Mouse (Mus musculus) heart, postnatal 0 days (tissue): ENCODE results near the gene Usp2. TPM values are rescaled to one million over a fixed set of nuclear protein-coding genes. Genes with fewer than 3 reads are reported as not detected.

ENCODE experiments used
- ATAC-seq: fragments of 200-750 bp; cut with Nextera tagmentation; 2 replicates; pipeline ENCODE4 v1.8.0; 2017; ENCODE audit warnings: low read depth, moderate number of reproducible peaks, moderate library complexity; ENCODE audit not compliant: insufficient read depth
- DNase-seq: peaks from one replicate; pipeline ENCODE4 v3.0.0-alpha.2; 2016; ENCODE audit warnings: low spot score
- H3K27ac ChIP-seq: fragments of 300-500 bp; sonication (generic); 2 replicates; pipeline ENCODE4 v1.5.1; 2014; ENCODE audit warnings: low read depth, mild to moderate bottlenecking
- H3K27me3 ChIP-seq: fragments of 300-500 bp; sonication (generic); 2 replicates; pipeline ENCODE4 v1.6.1; 2014; ENCODE audit warnings: low read length, mixed read lengths; ENCODE audit not compliant: control insufficient read depth, insufficient read depth
- H3K36me3 ChIP-seq: fragments of 300-500 bp; sonication (generic); replicated peaks from 2 replicates; pipeline ENCODE4 v1.6.1; 2014; ENCODE audit warnings: low read length, mixed read lengths; ENCODE audit not compliant: control insufficient read depth, insufficient read depth
- H3K4me1 ChIP-seq: fragments of 300-500 bp; sonication (generic); 2 replicates; pipeline ENCODE4 v1.6.1; 2014; ENCODE audit warnings: antibody characterized with exemption; ENCODE audit not compliant: control insufficient read depth, insufficient read depth
- H3K4me2 ChIP-seq: fragments of 300-500 bp; sonication (generic); 2 replicates; pipeline ENCODE4 v1.6.1; 2014; ENCODE audit warnings: low read depth, mild to moderate bottlenecking, low read length, moderate library complexity
- H3K4me3 ChIP-seq: fragments of 300-500 bp; sonication (generic); 2 replicates; pipeline ENCODE4 v1.5.1; 2014; ENCODE audit warnings: low read depth, low read length
- H3K9ac ChIP-seq: fragments of 300-500 bp; sonication (generic); replicated peaks from 2 replicates; pipeline ENCODE4 v1.6.1; 2014; ENCODE audit warnings: low read depth, low read length, mixed read lengths
- H3K9me3 ChIP-seq: fragments of 300-500 bp; sonication (generic); replicated peaks from 2 replicates; pipeline ENCODE4 v1.6.1; 2016; ENCODE audit warnings: low read length; ENCODE audit not compliant: control insufficient read depth
- CTCF ChIP-seq: IDR thresholded peaks from 2 replicates; pipeline ENCODE4 v1.5.1; 2016; ENCODE audit warnings: antibody characterized with exemption, control low read depth, low read depth
- EP300 ChIP-seq: IDR thresholded peaks from 2 replicates; pipeline ENCODE4 v1.6.1; 2016; ENCODE audit warnings: antibody characterized with exemption, low read depth
- WGBS: fragments of 180-500 bp; shearing (Covaris S2); extraction: QIAGEN DNeasy Blood & Tissue Kit; methylation state at CpG from one replicate; pipeline ENCODE4 v1.1.7; 2014; 5-methylcytosine and 5-hydroxymethylcytosine counted together
- polyA plus RNA-seq: library from polyadenylated mRNA; unstranded; fragments of >200 nt; fragmentation: Nextera tagmentation; extraction: Ambion mirVana; gene quantifications from 2 replicates; pipeline ENCODE4 v1.2.1, GENCODE M21; 2015
- total RNA-seq: library from RNA; depleted of rRNA; stranded (reverse); fragments of >200 nt; gene quantifications from 2 replicates; pipeline ENCODE4 v1.2.3, GENCODE M21; 2014; ENCODE audit warnings: low replicate concordance

The Usp2 gene
- total and polyA plus RNA-seq, 2 experiments from 2014 or later: 48.6 to 121 TPM

- DNase-seq (no peak), ATAC-seq (no peak)
- 84% methylated on average over 7 of the region's 7 CpGs for WGBS
Measured at GRCm38 (mm10) chr9:44104881-44105280, 38.1 kb downstream of the Usp2 start.

GRCm38 (mm10) chr9:44105781-44106180 is 39.0 kb downstream of the Usp2 start:
- no peak for ATAC-seq

More at GRCm38 (mm10) chr9:44104881-44105280, 38.1 kb downstream of the Usp2 start:
- Histone ChIP-seq H3K4me3 (no peak overlapping the region), H3K4me1 (peaks cover 25% of the 10 kb centered on the region), H3K4me2 (no peak overlapping the region), H3K27ac (no peak overlapping the region), H3K36me3 (no peaks in the 10 kb centered on the region; the same call in 1 of the 2 replicates), H3K27me3 (no peaks in the 10 kb centered on the region), H3K9me3 (no peaks in the 10 kb centered on the region), H3K9ac (no peak overlapping the region)
- TF ChIP-seq EP300: no peak
- TF ChIP-seq CTCF: no peak

GRCm38 (mm10) chr9:44106182-44106581 is 39.4 kb downstream of the Usp2 start:
- peaks cover 32% of the 10 kb centered on the region for H3K4me1 ChIP-seq
- no peak for DNase-seq

More at GRCm38 (mm10) chr9:44105781-44106180, 39.0 kb downstream of the Usp2 start:
- no peak for TF ChIP-seq CTCF
- TF ChIP-seq EP300: no peak
- Histone ChIP-seq H3K4me2 (no peak overlapping the region), H3K4me3 (no peak overlapping the region), H3K9me3 (no peaks in the 10 kb centered on the region), H3K36me3 (no peaks in the 10 kb centered on the region; the same call in 1 of the 2 replicates), H3K27me3 (no peaks in the 10 kb centered on the region), H3K4me1 (peaks cover 32% of the 10 kb centered on the region), H3K9ac (no peak overlapping the region), H3K27ac (no peak overlapping the region)
- DNase-seq: no peak
- WGBS: 76% methylated on average over 10 of the region's 10 CpGs

GRCm38 (mm10) chr9:44106596-44106995 is 39.8 kb downstream of the Usp2 start:
- no peak for DNase-seq
- TF ChIP-seq EP300 (no peak), CTCF (no peak)
- Histone ChIP-seq H3K27ac (peak overlapping the region; percentile 68), H3K36me3 (no peaks in the 10 kb centered on the region; the same call in 1 of the 2 replicates), H3K27me3 (no peaks in the 10 kb centered on the region), H3K9ac (no peak overlapping the region), H3K4me1 (peaks cover 32% of the 10 kb centered on the region), H3K4me3 (no peak overlapping the region), H3K9me3 (no peaks in the 10 kb centered on the region), H3K4me2 (0 out of 2 replicates have a peak overlapping the region, but pooled peaks have one; percentile 40)
- no peak for ATAC-seq
- WGBS: 70% methylated on average over 4 of the region's 4 CpGs

More at GRCm38 (mm10) chr9:44106182-44106581, 39.4 kb downstream of the Usp2 start:
- TF ChIP-seq CTCF (no peak), EP300 (no peak)
- no peak overlapping the region for H3K9ac ChIP-seq
- WGBS: 92% methylated on average over 7 of the region's 7 CpGs
- H3K27ac ChIP-seq: peak overlapping the region; percentile 68
- no peaks in the 10 kb centered on the region for H3K9me3 ChIP-seq
- H3K27me3 ChIP-seq: no peaks in the 10 kb centered on the region
- no peak overlapping the region for H3K4me3 ChIP-seq
- ATAC-seq: no peak
- H3K4me2 ChIP-seq: no peak overlapping the region
- no peaks in the 10 kb centered on the region; the same call in 1 of the 2 replicates for H3K36me3 ChIP-seq

GRCm38 (mm10) chr9:44107110-44107509 is 40.3 kb downstream of the Usp2 start, which contains the start of gene C1qtnf5:
Gene C1qtnf5, plus strand, starts transcription at chr9:44107245.
- no peak for TF ChIP-seq EP300
- TF ChIP-seq CTCF: peak; percentile 16; the same call in 1 of the 2 replicates
- no peaks in the 10 kb centered on the region; the same call in 1 of the 2 replicates for H3K36me3 ChIP-seq
- H3K4me2 ChIP-seq: peak within 1 kb of the TSS; percentile 40
- H3K4me3 ChIP-seq: peak within 1 kb of the TSS; percentile 12; the same call in 1 of the 2 replicates
- WGBS: 9% methylated on average over 8 of the region's 8 CpGs
- H3K9ac ChIP-seq: peak within 1 kb of the TSS; percentile 7; the same call in 1 of the 2 replicates
- ATAC-seq (peak; percentile 66), DNase-seq (peak; percentile 76)
- H3K9me3 ChIP-seq: no peaks in the 10 kb centered on the region
- peak within 1 kb of the TSS; percentile 68 for H3K27ac ChIP-seq
- H3K4me1 ChIP-seq: peaks cover 32% of the 10 kb centered on the region
- H3K27me3 ChIP-seq: no peaks in the 10 kb centered on the region
